Comparison of ENCODE assay signal across 15 mouse cellular contexts in genomic region chr16:45224431-45225008, GRCm38 (mm10). TPM values are rescaled to one million over a fixed set of nuclear protein-coding genes. Genes with fewer than 3 reads are reported as not detected.
A peak's percentile ranks its signal among the peaks of the same experiment; 100 is the strongest.
DNase-seq lines count a peak whose midpoint lies in the region; ATAC-seq and TF ChIP-seq lines count a peak whose summit lies in the region.
"Had no signal": no experiment of that assay in that cellular context is flagged by ENCODE, and none has a peak within 500 bp of the region (broad histone marks: within the 10 kb centered on the region; RNA-seq: fewer than 3 reads in every experiment).

No protein-coding gene starts in this region.

- H3K9me3 ChIP-seq in hindbrain, embryonic 13.5 days: no peaks in the 10 kb centered on the region
- H3K9me3 ChIP-seq: heart, embryonic 15.5 days; limb, embryonic 13.5 days; liver, embryonic 15.5 days had no signal

- H3K27me3 ChIP-seq in spleen, adult 2 months (ENCODE audit: control insufficient read depth, insufficient read depth, low read length): no peaks in the 10 kb centered on the region
- no peaks in the 10 kb centered on the region; the same call in 1 of the 2 replicates for H3K27me3 ChIP-seq in splenic B cell, adult 2 months (ENCODE audit: control insufficient read depth, insufficient read depth, low read length, poor library complexity, severe bottlenecking)
- no peaks in the 10 kb centered on the region for H3K27me3 ChIP-seq in hindbrain, embryonic 13.5 days
- H3K27me3 ChIP-seq: heart, embryonic 15.5 days; limb, embryonic 13.5 days; liver, embryonic 15.5 days had no signal

- no peak; the same call in 1 of the 2 replicates for TF ChIP-seq POLR2A in spleen, adult 2 months (IDR thresholded peaks at IDR 0.05; ENCODE audit: low read depth, low read length)

- H3K4me2 ChIP-seq in hindbrain, embryonic 13.5 days: no peak overlapping the region
- H3K4me2 ChIP-seq: heart, embryonic 15.5 days; limb, embryonic 13.5 days; liver, embryonic 15.5 days had no signal

- ATAC-seq in granulocyte monocyte progenitor cell, adult 5-6 weeks (replicated peaks; ENCODE audit: poor library complexity, severe bottlenecking): peak; percentile 65
- ATAC-seq in hindbrain, embryonic 13.5 days (ENCODE audit: low FRiP score): no peak
- ATAC-seq: forebrain, postnatal 0 days; intestine, embryonic 16.5 days had no signal

- 23% methylated on average over 4 of the region's 4 CpGs for WGBS in spleen, adult 2 months
- 71% methylated on average over 4 of the region's 4 CpGs for WGBS in hindbrain, embryonic 13.5 days

- peak in 1 of 2 experiments; percentile 41 for DNase-seq in spleen, adult 2 months (ENCODE audit: low read depth in 1 of 2, low spot score in 2 of 2)
- no peak for DNase-seq in spleen, postnatal 10 days (ENCODE audit: low spot score in 2 of 2)
- DNase-seq in CD8-positive naive resting alpha-beta T cell, adult 2 months (ENCODE audit: low read depth in 2 of 2, low spot score in 2 of 2): peak; percentile 34 to 46
- DNase-seq in splenic B cell, adult 2 months (ENCODE audit: low read depth, low spot score): peak; percentile 64
- DNase-seq in cerebellum, adult 11-12 months: no peak
- DNase-seq: cerebellum, postnatal 14 days; forebrain, postnatal 0 days; kidney, postnatal 25 days; right cerebral cortex, postnatal 4 days had no signal

- H3K4me3 ChIP-seq in spleen, adult 2 months (ENCODE audit: extremely low read depth, insufficient read depth, insufficient read length): peak overlapping the region; percentile 65
- no peak overlapping the region for H3K4me3 ChIP-seq in hindbrain, embryonic 13.5 days
- H3K4me3 ChIP-seq: heart, embryonic 15.5 days; limb, embryonic 13.5 days; liver, embryonic 15.5 days had no signal

- no peak for TF ChIP-seq CTCF in spleen, adult 2 months (IDR thresholded peaks at IDR 0.05; ENCODE audit: extremely low read depth, insufficient read depth, insufficient read length, insufficient replicate concordance)

- H3K9ac ChIP-seq in hindbrain, embryonic 13.5 days: no peak overlapping the region
- H3K9ac ChIP-seq: forebrain, postnatal 0 days; heart, embryonic 15.5 days; limb, embryonic 13.5 days; liver, embryonic 15.5 days had no signal

- peak overlapping the region; percentile 92 for H3K27ac ChIP-seq in spleen, adult 2 months (ENCODE audit: insufficient read depth, low read length)
- no peak overlapping the region for H3K27ac ChIP-seq in hindbrain, embryonic 13.5 days
- H3K27ac ChIP-seq: heart, embryonic 15.5 days; limb, embryonic 13.5 days; liver, embryonic 15.5 days had no signal

- H3K36me3 ChIP-seq in spleen, adult 2 months (ENCODE audit: control insufficient read depth, insufficient read depth, low read length): peaks cover 2% of the 10 kb centered on the region; the same call in 1 of the 2 replicates
- H3K36me3 ChIP-seq in splenic B cell, adult 2 months (ENCODE audit: control insufficient read depth, insufficient read depth, low read length, poor library complexity, severe bottlenecking): peaks cover 5% of the 10 kb centered on the region; the same call in 1 of the 2 replicates
- no peaks in the 10 kb centered on the region for H3K36me3 ChIP-seq in hindbrain, embryonic 13.5 days
- H3K36me3 ChIP-seq: heart, embryonic 15.5 days; limb, embryonic 13.5 days; liver, embryonic 15.5 days had no signal

- H3K4me1 ChIP-seq in spleen, adult 2 months (ENCODE audit: control insufficient read depth, insufficient read depth, insufficient read length): peaks cover 11% of the 10 kb centered on the region; the same call in 1 of the 2 replicates
- no peaks in the 10 kb centered on the region for H3K4me1 ChIP-seq in hindbrain, embryonic 13.5 days (replicated peaks)
- H3K4me1 ChIP-seq: heart, embryonic 15.5 days; limb, embryonic 13.5 days; liver, embryonic 15.5 days had no signal

RNA-seq across cellular contexts. Expression of gene Btla, which starts 0.4 kb away (rescaled TPM):
- polyA plus RNA-seq in spleen, adult 2 months (2012; rRNA removed): 25.0 and 26.3 TPM in 2 replicates
- 6.1 and 12.1 TPM in 2 replicates for total RNA-seq in granulocyte monocyte progenitor cell, adult 5-6 weeks (2014; fragmentation: Nextera tagmentation)
- total RNA-seq in granulocyte monocyte progenitor cell, adult 5-6 weeks (2017): 4.4 and 5.6 TPM in 2 replicates
- polyA plus RNA-seq in hindbrain, embryonic 13.5 days (2015; fragmentation: Nextera tagmentation; extraction: Ambion mirVana): 0.16 and 0.17 TPM in 2 replicates
- polyA plus RNA-seq: heart, embryonic 15.5 days had no signal

Comparison
In these comparisons a context has a peak if more than half of its experiments do, and no peak if none do; other contexts are left out.
1. DNase-seq: peak in CD8-positive naive resting alpha-beta T cell, adult 2 months (2 of 2) and splenic B cell, adult 2 months (single experiment); none in spleen, postnatal 10 days (0 of 2) and cerebellum, adult 11-12 months (single experiment).
2. RNA of gene Btla, which starts 0.4 kb away (polyA plus RNA-seq): 25.0 to 26.3 TPM in spleen, adult 2 months; 0.16 to 0.17 TPM in hindbrain, embryonic 13.5 days; every median in the first group is over 10 times any median in the second.